Mouse (Mus musculus) ES-CJ7 (cell line): Measurements from ENCODE around the gene Fnbp1.

Experiments used
- DNase-seq: peaks from one replicate; pipeline ENCODE4 v3.0.0; 2011; ENCODE audit warnings: low read depth, low spot score

The Fnbp1 gene

DNA sequence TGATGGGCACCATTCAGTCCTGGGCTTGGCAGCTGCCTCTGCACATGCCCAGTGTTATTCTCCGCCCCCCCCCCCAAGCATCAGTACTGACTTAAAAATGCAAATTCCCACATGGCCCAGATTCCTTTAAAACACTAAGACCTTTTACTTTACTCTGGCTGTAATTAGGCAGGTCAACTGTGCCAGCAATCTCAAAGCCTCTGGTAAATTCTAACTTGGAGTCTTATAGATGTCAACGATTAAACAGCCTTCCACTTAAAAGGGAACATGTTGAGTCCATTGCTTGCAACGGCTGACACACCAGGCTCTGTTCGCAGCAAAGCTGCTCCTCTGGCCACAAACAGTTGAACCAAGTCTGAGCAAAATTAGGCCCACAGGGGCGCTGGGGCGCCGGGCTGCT is 109.8 kb downstream of the Fnbp1 start:
- DNase-seq = no peak

DNA sequence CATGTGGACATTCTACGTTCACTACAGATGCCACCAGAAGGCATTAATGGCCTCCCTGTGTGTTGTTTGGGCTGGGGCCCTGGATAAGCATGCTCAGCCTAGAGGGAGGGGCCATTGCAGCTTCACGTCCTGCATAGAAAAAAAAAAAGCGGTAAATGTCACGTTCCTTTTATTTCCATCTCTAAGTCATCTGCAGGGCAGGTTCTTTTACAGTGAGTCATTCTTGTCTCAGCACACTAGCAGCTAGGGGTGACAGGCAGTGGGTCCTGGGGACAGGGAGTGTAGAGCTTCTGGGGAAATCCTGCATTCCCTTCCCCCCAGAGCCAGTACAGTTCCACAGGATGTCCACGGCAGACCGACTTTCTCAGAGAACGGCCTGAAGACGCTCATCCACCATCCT is 115.2 kb downstream of the Fnbp1 start:
- DNase-seq = no peak

DNA sequence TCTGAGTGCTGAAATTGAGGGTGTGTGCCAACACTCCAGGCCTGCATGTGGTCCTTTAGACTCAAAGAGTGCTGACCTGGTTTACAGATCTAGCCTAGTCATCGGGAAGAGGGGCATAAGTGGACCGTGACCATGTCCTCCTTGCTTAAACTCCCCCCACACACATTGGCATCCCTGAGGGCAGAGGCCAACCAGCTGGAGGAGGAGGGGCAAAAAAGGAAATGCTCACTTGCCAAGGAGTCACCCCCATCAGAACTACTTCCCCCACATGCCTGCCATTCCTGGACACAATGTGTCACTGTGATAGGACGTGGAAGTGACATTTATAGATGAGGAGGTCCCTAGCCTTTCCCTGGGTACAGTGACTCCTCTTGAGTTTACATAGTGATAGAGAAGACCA is 116.3 kb downstream of the Fnbp1 start:
- DNase-seq = no peak

DNA sequence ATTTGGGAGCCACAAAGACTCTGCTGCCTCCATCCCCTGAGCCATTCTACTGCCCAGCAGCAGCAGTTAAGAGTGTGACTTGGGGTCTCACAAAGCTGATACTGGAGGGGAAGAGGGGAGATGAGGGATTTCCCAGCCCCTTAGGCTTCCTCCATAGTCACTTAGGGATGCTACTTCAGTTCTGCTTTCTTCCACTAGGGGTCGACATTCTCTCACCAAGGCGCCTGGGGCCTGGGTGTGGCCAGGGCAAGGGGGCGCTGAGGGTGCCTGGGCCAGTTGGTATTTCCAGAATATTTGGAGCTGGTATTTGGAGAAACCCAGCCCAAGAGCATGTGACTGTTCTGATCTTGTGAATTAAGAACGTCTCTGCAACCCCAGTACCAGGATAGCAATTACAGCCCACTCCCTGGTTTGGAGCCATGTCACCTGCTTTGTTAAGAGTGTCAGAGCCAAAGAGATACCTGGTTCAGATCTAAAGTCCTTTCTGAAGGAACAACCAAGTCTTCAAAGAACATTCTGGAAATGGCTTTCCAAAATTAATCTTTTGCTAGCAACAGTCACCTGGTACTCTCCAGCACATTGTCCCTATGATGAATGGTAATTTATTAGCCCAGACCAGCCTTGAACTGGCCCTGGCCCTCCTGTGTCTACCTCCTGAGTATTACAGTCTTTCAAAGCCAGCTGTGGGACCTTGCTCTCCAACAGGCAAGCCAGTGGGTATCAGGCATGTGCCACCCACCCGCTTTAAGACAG is 117.0 kb downstream of the Fnbp1 start:
- peak; percentile 69 for DNase-seq

DNA sequence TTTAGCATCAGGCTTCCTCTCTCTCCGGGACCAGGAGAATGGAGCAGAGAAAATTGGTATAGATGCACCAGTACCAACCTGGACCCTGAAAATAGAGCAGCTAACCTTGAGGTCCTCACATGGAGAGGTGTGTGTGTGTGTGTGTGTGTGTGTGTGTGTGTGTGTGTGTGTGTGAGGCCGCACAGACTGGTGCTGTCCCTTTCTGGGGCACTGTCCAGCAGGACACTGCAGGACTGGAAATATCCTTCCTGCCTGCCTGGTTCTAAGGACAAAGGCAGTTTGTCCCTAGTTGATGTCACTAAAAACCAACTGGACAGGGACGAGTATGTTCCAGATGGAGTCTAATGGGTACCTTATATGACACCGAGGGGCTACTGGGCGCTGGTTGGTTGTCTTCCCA is 117.9 kb downstream of the Fnbp1 start:
- no peak for DNase-seq

DNA sequence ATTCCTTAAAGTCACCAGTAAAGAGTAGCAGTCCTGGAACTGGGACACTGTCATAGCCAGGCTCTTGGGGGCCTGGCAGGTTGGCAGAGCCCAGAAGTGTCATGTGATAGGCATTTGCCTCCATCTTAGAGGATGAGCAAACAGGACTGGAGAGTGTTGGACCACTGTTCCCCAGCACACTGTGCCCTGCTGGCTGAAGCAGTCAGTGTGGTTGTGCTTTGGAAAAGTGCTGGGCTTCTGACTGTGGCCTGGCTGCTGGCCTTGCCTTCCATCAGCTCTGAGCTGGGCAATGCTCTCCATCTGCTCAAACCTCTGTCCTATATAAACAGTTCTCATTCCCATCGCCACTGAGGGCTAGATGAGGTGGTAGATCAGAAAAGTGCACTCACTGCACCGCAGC is 121.6 kb downstream of the Fnbp1 start:
- no peak for DNase-seq

DNA sequence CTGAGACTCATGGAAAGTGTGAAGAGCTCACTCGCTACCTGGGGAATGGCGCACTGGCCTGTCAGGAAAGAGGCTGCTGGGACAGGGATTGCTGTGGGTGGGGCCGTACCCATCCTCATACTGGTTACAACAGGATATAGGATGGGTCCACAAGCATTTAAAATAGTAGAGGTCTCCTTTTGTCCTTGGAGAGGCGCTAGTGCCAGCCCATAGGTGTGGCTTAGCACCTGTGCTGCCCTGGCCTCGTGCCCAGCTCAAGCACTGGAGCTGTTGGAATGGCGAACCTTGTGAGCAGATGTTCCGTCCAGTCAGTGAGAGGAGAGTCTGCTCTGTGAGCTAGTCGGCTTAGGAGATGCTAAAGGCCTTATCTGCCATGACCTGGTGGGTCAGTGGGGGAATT is 122.8 kb downstream of the Fnbp1 start:
- peak; percentile 50 for DNase-seq

DNA sequence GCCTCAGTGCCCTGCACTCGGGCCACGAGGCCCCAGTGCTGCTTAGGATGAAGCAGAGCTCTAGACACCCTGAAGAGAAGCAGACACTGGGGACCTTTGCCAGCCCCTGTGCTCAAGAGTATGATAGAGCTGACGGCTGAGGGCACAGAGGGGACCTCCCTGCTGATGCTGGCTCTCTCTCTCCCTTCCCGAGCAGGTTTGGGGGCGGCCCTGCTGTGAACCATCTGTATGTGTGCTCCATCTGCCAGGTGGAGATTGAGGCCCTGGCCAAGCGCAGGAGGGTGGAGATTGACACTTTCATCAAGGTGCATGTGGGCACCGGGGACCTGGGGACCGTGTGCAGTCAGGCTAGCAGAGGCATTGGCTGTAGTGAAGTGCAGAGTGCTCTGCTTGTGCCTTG is 123.3 kb downstream of the Fnbp1 start:
- DNase-seq = no peak

DNA sequence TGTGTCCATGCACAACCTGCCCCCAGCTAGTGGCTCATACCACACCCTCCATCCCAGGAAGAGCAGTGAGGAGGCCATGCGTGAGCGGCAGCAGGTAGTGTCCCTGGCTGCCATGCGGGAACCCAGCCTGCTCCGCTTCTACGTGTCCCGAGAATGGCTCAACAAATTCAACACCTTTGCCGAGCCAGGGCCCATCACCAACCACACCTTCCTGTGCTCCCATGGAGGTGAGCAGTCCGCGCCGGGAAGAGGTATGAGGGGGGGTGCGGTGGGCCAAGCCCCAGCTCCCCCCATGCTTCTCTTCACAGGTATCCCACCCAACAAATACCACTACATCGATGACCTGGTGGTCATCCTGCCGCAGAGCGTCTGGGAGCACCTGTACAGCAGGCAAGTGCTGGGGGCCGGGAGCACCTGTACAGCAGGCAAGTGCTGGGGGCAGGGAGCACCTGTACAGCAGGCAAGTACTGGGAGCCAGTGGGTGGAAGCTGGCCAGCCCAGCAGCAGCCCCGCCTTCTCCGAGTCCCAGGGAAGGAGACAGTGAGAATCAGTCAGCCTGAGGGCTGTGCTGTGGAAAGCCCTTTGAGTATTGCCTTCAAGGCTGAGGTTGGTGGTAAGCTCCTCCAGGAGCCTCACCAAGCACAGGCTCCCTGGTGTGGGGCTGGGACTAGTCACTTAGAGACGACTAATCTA is 124.0 kb downstream of the Fnbp1 start:
- DNase-seq = no peak

DNA sequence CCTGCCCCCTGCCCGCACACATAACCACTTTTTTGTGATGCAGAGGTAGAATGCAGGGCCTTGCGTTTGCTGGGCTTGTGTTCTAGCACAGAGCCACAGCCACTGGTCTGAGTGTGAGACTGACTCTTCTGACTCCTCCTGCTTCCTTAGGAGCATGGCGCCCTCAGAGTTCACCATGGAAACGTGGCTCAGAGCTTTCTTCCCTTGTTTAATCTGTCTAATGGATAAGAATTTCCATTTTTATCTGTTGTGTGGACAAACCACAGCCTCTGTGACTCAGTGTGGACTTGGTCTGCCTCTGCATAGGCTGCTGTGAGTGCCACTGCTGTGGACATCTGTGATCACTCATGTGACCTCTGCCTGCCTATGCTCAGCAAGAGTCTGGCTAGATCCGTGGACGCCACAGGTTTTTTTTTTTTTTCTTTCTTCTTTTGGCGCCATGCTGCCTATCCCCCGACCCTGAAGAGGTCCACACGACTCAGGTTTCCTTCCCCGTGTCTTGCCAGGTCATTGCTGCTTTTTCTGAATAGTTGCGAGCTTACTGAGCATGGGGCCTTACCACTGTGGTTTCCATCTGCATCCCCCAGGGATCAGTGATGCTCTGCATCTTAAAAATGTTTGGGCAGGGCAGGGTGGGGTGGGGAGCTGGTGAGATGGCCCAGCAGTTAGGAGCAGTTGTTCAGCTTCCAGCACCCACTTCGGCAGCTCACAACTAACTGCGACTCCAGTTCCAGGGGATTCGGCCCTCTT is 128.3 kb downstream of the Fnbp1 start:
- no peak for DNase-seq

DNA sequence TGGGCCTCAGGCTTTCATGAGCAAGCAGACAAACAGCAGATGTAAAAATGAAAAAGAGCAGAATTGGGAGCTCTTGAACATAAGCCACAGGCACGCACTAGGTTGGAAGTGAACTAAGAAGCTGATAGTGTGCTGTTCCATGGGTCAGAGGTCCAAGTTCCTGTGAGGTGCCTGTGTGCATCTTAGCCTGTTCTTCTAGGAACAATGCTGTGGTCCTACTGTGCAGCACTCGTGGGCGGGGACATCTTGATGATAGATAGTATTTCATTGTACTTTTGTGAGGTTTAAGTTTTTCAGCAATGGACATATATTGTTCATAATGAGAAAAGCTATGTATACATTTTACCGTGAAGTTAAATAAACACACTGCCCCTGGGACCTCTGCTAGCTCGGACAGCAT is 134.6 kb downstream of the Fnbp1 start:
- DNase-seq = no peak

DNA sequence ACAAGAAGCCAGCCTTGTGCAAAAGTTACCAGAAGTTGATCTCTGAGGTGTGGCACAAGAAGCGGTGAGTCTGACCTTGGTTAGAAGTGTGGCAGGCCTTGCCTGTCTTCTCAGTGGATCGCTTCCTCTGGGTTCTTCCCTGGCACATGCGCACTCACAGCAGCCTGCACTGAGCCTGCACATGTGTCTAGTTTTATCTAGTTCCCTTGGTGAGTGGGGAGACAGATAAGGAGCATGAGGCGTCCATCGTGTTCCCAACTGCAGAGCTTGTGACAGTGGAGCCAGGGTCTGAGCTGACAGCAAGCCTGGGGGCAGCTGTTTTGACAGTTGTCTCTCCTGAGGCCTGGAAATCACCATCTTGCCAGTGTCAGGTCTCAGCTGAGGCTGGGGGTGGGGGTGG is 135.4 kb downstream of the Fnbp1 start:
- no peak for DNase-seq

DNA sequence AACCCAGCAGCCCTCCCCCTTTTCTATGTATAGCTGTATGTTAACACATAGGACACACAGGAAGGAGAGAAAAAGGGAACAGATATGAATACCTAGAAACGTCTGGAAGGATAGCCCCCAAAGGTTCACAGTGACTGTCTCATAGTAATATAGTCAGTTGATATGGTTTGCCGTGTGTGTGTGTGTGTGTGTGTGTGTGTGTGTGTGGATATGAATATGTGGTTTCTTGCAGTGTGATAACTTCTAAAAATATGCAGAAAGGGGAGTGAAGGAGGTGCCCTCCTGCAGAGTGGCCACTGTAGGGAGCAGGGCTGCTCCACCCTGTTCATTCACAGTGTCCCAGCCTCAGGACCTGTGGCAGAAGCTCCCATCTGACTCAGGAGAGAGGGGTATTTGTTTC is 136.4 kb downstream of the Fnbp1 start:
- DNase-seq = no peak

DNA sequence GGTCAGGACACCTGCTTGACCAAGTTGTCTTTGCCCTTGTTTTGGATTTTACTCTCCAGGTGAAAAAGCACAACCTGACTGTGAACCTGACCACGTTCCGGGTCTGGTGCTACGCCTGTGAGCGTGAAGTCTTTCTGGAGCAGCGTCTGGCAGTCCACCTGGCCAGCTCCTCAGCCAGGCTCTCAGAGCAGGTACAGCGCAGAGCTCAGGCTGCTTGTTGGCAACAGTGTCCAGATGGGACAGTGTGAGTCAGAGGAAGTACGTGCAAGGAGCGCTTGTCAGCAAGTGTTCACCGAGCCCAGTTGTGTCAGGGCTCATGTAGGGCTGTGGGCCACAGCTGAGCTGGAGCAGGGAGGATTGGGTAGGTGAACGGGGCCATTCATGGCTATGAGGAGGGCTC is 139.0 kb downstream of the Fnbp1 start:
- no peak for DNase-seq

DNA sequence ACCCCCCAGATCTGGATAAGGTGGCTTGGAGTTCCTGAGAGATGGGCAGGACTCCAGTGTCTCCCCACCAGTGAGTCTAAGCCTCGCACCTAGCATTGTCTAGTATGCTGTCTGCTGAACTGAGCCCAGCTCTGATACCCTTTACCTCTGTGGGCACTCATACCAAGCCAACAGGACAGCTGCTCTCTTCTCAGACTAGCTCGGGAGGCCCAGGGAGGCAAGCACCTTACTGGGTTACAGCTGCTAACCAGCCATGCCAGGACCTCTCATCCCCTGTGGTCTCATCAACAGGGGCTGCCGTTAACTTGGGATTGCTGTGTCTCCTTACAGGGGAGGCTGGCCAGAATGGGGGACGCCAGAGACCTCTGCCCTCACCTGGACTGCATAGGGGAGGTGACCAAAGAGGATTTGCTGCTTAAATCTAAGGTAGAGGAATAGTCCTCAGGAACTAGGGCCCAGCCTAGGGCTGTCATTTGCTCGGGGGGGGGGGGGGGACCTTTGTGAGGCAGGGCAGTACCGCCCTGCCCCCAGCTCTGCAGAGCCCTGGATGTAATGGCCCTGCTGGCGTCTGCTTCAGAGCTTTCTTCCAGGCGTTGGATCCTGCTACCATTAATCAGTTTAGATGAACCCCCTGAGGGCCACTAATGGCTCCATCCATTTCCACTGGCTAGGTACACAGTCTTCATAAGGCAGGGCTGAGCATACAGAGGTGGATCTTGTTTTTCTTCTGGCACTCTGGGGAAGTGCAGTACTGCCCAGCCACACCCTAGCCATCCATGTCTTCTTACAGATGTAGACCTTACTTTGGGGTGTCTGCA is 143.2 kb downstream of the Fnbp1 start:
- no peak for DNase-seq

DNA sequence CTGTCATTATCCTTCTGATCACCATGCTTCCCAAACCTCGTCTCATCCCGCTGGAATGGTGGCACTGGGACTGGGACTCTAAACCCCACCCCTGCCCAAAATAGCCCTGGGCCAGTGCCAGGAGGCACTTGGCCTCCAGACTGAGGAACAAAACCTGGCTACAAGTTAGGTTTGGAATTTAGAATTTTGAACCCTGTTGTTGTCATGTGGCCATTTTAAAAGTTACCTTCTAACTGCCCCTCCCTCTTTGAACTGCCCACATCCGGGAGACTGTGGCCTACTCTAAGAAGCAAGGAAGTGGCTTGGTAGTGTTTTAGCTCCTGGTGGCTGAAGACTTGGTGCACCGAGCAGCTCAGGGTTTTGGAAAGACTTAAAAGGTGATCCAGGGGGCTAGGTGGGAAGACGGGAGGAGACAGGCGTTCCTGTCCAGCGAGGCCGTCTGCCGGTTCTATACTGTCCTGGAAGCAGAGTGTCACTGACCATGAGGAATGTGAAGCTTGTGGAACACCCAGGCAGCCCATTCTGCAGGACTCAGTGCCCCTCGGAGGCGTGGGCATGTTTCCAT is 146.3 kb downstream of the Fnbp1 start:
- no peak for DNase-seq

DNA sequence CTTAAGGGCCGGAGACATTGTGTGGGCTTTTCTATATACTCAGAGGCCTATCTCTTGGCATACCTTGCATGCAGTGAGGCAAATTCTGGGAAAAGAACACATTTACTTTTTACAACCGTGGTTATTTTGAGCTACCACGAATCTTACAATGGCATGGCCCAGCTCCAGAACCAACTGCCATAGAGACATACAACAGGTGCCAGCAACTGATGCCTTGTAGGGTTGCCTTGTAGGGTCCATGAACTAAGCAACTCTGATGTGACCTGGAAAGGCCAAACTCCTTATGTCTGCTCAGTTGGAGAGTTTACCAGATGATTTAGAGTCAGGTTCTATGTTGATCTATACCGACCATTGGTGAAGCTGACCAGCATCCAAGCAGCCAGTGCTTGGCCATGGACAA is 147.0 kb downstream of the Fnbp1 start:
- DNase-seq = no peak

DNA sequence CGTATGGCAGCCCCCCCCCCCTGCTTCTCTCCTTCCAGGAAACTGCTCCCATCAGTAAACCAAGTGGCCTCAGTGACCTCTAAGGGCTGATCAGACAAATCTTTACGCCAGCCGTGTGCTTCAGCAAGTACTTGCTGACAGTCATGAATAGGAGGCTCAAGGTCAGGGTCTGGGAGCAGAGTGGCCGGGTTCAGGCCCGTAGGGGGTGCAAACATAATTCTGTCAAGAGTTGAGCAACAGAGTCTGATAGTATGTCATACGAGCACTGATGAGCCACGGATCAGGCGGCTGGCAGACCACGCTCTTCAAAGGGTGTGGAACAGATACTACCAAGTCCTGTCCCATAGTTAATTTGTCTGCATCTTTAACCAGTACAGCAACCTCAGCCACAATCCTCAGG is 151.6 kb downstream of the Fnbp1 start:
- DNase-seq = peak; percentile 30

DNA sequence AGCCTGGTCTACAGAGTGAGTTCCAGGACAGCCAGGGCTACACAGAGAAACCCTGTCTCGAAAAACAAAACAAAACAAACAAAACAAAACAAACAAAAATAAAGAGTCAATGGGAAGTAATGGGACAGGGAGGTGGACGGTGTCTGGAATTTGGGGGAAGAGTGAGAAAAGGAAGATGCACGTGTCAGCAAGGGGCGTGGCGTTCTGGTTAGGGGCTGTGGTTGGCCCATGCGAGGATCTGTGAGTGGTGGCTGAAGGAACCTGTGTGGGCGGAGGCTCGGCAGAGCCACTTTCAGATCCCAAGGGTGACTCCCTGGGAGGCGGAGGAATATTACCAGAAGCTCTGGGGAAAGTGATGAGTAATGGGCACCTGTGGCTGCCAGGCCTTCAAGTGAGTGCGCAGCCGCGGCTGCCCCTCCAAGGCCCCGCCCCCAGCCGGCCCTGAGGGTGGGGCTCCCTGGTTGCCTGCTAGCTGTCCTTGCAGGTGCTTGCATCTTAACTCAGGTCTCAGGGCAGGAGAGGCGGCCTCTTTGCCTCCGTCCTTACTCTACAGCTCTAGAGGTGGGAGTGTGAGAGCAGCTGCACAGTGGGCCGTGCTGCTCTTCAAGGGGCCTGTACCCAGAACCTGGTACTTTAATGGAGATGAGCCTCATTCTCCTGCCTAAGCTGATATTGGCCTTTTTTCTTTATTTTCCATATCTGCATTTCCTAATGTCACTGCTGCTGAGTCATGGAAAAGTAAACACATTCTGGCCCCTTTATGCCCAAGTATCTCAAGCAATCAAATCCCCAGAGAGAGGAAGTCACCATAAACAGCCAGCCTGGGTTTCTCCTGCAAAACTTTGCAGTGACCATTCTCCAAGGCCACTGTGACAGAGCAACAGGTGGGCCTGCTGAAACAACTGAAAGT is 156.4 kb downstream of the Fnbp1 start:
- peak; percentile 92 for DNase-seq

DNA sequence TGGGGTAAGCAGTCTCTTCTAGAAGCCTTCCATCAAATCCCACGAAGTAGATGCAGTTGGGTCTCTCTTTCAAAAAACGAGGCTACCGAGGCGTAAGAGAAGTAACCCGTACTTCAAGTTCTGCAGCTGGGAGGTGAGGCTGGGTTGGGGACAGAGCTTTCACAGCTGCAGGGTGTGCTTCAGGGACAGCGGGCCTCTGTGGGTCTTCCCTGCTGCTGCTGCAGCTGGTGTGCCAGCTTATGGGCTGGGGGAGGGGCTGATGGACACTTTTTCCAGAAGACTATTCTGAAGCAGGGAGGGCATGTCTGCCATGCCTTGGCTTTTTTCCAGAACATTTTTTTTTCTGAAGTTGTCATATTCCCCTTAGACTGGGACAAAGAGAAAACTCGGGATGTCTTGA is 158.8 kb downstream of the Fnbp1 start:
- no peak for DNase-seq
